Mouse (Mus musculus) MEL (cell line): ENCODE data around the gene Brf1. TPM values are rescaled to one million over a fixed set of nuclear protein-coding genes. Genes with fewer than 3 reads are reported as not detected.

ENCODE experiments used
- DNase-seq: peaks from one replicate; pipeline ENCODE4 v3.0.0; 2011; ENCODE audit warnings: low read depth, low spot score
- H3K27ac ChIP-seq: 2 replicates; pipeline ENCODE4 v1.5.1; 2012; ENCODE audit warnings: low read depth, mild to moderate bottlenecking, control low read depth, low read length, moderate library complexity; ENCODE audit not compliant: control insufficient read depth
- H3K27me3 ChIP-seq, 2 experiments: fragments of 150-350 bp in 1 of 2; sonication (generic) in 1 of 2; 2 replicates each; pipeline ENCODE4 v1.6.1; 2012; ENCODE audit warnings: low read length in 2 of 2, mild to moderate bottlenecking in 2 of 2, improper control_type of control experiment in 1 of 2, moderate library complexity in 1 of 2; ENCODE audit not compliant: insufficient read depth in 2 of 2, control insufficient read depth in 1 of 2
- H3K36me3 ChIP-seq, 2 experiments: 2 replicates each; pipeline ENCODE4 v1.6.1; 2012 to 2014; ENCODE audit warnings: low read length in 2 of 2, improper control_type of control experiment in 1 of 2, inconsistent platforms in 1 of 2, mild to moderate bottlenecking in 1 of 2; ENCODE audit not compliant: insufficient read depth in 2 of 2, control insufficient read depth in 1 of 2
- H3K4me1 ChIP-seq, 2 experiments: fragments of 150-350 bp in 1 of 2; sonication (generic) in 1 of 2; 2 replicates each; pipeline ENCODE4 v1.6.1; 2012; ENCODE audit warnings: low read length in 2 of 2, improper control_type of control experiment in 1 of 2, mild to moderate bottlenecking in 1 of 2; ENCODE audit not compliant: insufficient read depth in 2 of 2, control insufficient read depth in 1 of 2
- H3K4me3 ChIP-seq, 2 experiments: fragments of 150-350 bp in 1 of 2; sonication (generic) in 1 of 2; 2 replicates each; pipeline ENCODE4 v1.5.1; 2012; ENCODE audit warnings: low read depth in 2 of 2, low read length in 2 of 2, mild to moderate bottlenecking in 2 of 2, moderate library complexity in 2 of 2, control low read depth in 1 of 2, improper control_type of control experiment in 1 of 2; ENCODE audit not compliant: control insufficient read depth in 1 of 2, insufficient read depth in 1 of 2
- H3K79me2 ChIP-seq: 2 replicates; pipeline ENCODE4 v1.6.1; 2012; ENCODE audit warnings: mild to moderate bottlenecking, low read length, moderate library complexity; ENCODE audit not compliant: control insufficient read depth, poor library complexity, insufficient read depth
- H3K9ac ChIP-seq: 2 replicates; pipeline ENCODE4 v1.6.1; 2012; ENCODE audit warnings: low read depth, mild to moderate bottlenecking, control low read depth, low read length, moderate library complexity; ENCODE audit not compliant: control insufficient read depth, poor library complexity, severe bottlenecking
- H3K9me3 ChIP-seq: fragments of 150-350 bp; sonication (generic); replicated peaks from 2 replicates; pipeline ENCODE4 v1.6.1; 2012; ENCODE audit warnings: mild to moderate bottlenecking, low read length, improper control_type of control experiment, moderate library complexity; ENCODE audit not compliant: insufficient read depth
- BHLHE40 ChIP-seq: IDR thresholded peaks from 2 replicates; pipeline ENCODE4 v1.6.1; 2012; ENCODE audit warnings: low read depth, mild to moderate bottlenecking, inconsistent platforms, low read length, improper control_type of control experiment, borderline replicate concordance
- CHD1 ChIP-seq: IDR thresholded peaks from 2 replicates; pipeline ENCODE4 v1.6.1; 2012; ENCODE audit warnings: low read depth, mild to moderate bottlenecking, inconsistent platforms, low read length, improper control_type of control experiment
- CHD2 ChIP-seq: IDR thresholded peaks from 2 replicates; pipeline ENCODE4 v1.6.1; 2011; ENCODE audit warnings: low read length, improper control_type of control experiment
- CTCF ChIP-seq, 3 experiments: IDR thresholded peaks in 2 of 3; conservative IDR thresholded peaks in 1 of 3; 2 replicates each; pipeline ENCODE4 v1.5.1; 2011 to 2012; ENCODE audit warnings: low read length in 3 of 3, low read depth in 2 of 3, mild to moderate bottlenecking in 2 of 3, improper control_type of control experiment in 1 of 3, inconsistent platforms in 1 of 3, mixed read lengths in 1 of 3, moderate library complexity in 1 of 3; ENCODE audit not compliant: control insufficient read depth in 1 of 3, insufficient read depth in 1 of 3, poor library complexity in 1 of 3, severe bottlenecking in 1 of 3
- E2F4 ChIP-seq: IDR thresholded peaks from 2 replicates; pipeline ENCODE4 v1.6.1; 2011; ENCODE audit warnings: low read depth, low read length, improper control_type of control experiment, borderline replicate concordance
- EP300 ChIP-seq, 2 experiments: IDR thresholded peaks; 2 replicates each; pipeline ENCODE4 v1.6.1; 2011; ENCODE audit warnings: improper control_type of control experiment in 2 of 2, low read length in 2 of 2, low read depth in 1 of 2, mild to moderate bottlenecking in 1 of 2
- ETS1 ChIP-seq: IDR thresholded peaks from 2 replicates; pipeline ENCODE4 v1.6.1; 2012; ENCODE audit warnings: low read depth, mild to moderate bottlenecking, inconsistent platforms, low read length, improper control_type of control experiment, moderate library complexity
- GABPA ChIP-seq: IDR thresholded peaks from 2 replicates; pipeline ENCODE4 v1.6.1; 2012; ENCODE audit warnings: low read depth, mild to moderate bottlenecking, inconsistent platforms, low read length, improper control_type of control experiment, moderate library complexity
- GATA1 ChIP-seq: IDR thresholded peaks from 2 replicates; pipeline ENCODE4 v1.6.1; 2011; ENCODE audit warnings: low read depth, low read length, improper control_type of control experiment
- JUND ChIP-seq: IDR thresholded peaks from 2 replicates; pipeline ENCODE4 v1.6.1; 2011; ENCODE audit warnings: low read depth, mild to moderate bottlenecking, improper control_type of control experiment, low read length
- KAT2A ChIP-seq: conservative IDR thresholded peaks from 2 replicates; pipeline ENCODE4 v1.6.1; 2012; ENCODE audit warnings: low read depth, low read length, improper control_type of control experiment, inconsistent platforms
- MAX ChIP-seq: IDR thresholded peaks from 2 replicates; pipeline ENCODE4 v1.6.1; 2011; ENCODE audit warnings: low read length, improper control_type of control experiment
- MXI1 ChIP-seq: IDR thresholded peaks from 2 replicates; pipeline ENCODE4 v1.6.1; 2011; ENCODE audit warnings: mild to moderate bottlenecking, low read depth, low read length, improper control_type of control experiment
- MYB ChIP-seq: IDR thresholded peaks from 2 replicates; pipeline ENCODE4 v1.6.1; 2011; ENCODE audit warnings: mild to moderate bottlenecking, low read depth, low read length, improper control_type of control experiment
- MYC ChIP-seq: IDR thresholded peaks from 2 replicates; pipeline ENCODE4 v1.6.1; 2011; ENCODE audit warnings: low read depth, mild to moderate bottlenecking, low read length, improper control_type of control experiment, moderate library complexity
- NRF1 ChIP-seq: IDR thresholded peaks from 2 replicates; pipeline ENCODE4 v1.6.1; 2014; ENCODE audit warnings: low read depth, mild to moderate bottlenecking, inconsistent platforms, low read length, improper control_type of control experiment, moderate library complexity; ENCODE audit not compliant: poor library complexity, insufficient read depth, severe bottlenecking
- POLR2A ChIP-seq, 2 experiments: IDR thresholded peaks; 2 replicates each; pipeline ENCODE4 v1.6.1; 2011 to 2012; ENCODE audit warnings: low read length in 2 of 2, mild to moderate bottlenecking in 2 of 2, control low read depth in 1 of 2, improper control_type of control experiment in 1 of 2, low read depth in 1 of 2, moderate library complexity in 1 of 2; ENCODE audit not compliant: control insufficient read depth in 1 of 2, insufficient read depth in 1 of 2, poor library complexity in 1 of 2
- POLR2AphosphoS2 ChIP-seq: IDR thresholded peaks from 2 replicates; pipeline ENCODE4 v1.6.1; 2011; ENCODE audit warnings: low read length, improper control_type of control experiment
- POLR2AphosphoS5 ChIP-seq: IDR thresholded peaks from 2 replicates; pipeline ENCODE4 v1.6.1; 2012; ENCODE audit warnings: low read depth, borderline replicate concordance, mild to moderate bottlenecking, inconsistent platforms, low read length, moderate library complexity, mixed read lengths
- RCOR1 ChIP-seq: IDR thresholded peaks from 2 replicates; pipeline ENCODE4 v1.6.1; 2012; ENCODE audit warnings: low read depth, mild to moderate bottlenecking, inconsistent platforms, low read length, improper control_type of control experiment
- SIN3A ChIP-seq: IDR thresholded peaks from 2 replicates; pipeline ENCODE4 v1.6.1; 2012; ENCODE audit warnings: low read length, improper control_type of control experiment, inconsistent platforms
- SMC3 ChIP-seq: IDR thresholded peaks from 2 replicates; pipeline ENCODE4 v1.6.1; 2011; ENCODE audit warnings: low read depth, low read length, improper control_type of control experiment
- TAL1 ChIP-seq: IDR thresholded peaks from 2 replicates; pipeline ENCODE4 v1.6.1; 2012; ENCODE audit warnings: mild to moderate bottlenecking, inconsistent platforms, low read length, moderate library complexity, mixed read lengths
- TBP ChIP-seq: IDR thresholded peaks from 2 replicates; pipeline ENCODE4 v1.8.0; 2011; ENCODE audit warnings: low read depth, low read length, improper control_type of control experiment
- TCF12 ChIP-seq: IDR thresholded peaks from 2 replicates; pipeline ENCODE4 v1.6.1; 2014; ENCODE audit warnings: low read depth, mild to moderate bottlenecking, inconsistent platforms, low read length, improper control_type of control experiment, moderate library complexity
- UBTF ChIP-seq: IDR thresholded peaks from 2 replicates; pipeline ENCODE4 v1.6.1; 2012; ENCODE audit warnings: low read depth, mild to moderate bottlenecking, inconsistent platforms, low read length, improper control_type of control experiment, moderate library complexity, borderline replicate concordance; ENCODE audit not compliant: insufficient read depth
- ZC3H11A ChIP-seq: IDR thresholded peaks from 2 replicates; pipeline ENCODE4 v1.6.1; 2012; ENCODE audit warnings: low read depth, mild to moderate bottlenecking, inconsistent platforms, low read length, improper control_type of control experiment
- ZKSCAN1 ChIP-seq: IDR thresholded peaks from 2 replicates; pipeline ENCODE4 v1.6.1; 2012; ENCODE audit warnings: low read depth, mild to moderate bottlenecking, inconsistent platforms, low read length, improper control_type of control experiment, moderate library complexity
- ZMIZ1 ChIP-seq: IDR thresholded peaks from 2 replicates; pipeline ENCODE4 v1.6.1; 2012; ENCODE audit warnings: low read depth, mild to moderate bottlenecking, inconsistent platforms, low read length, improper control_type of control experiment, moderate library complexity
- polyA plus RNA-seq, 2 experiments: library from polyadenylated mRNA; stranded (reverse) in 1 of 2; unstranded in 1 of 2; fragments of >175 nt in 1 of 2; fragments of >200 nt in 1 of 2; gene quantifications; 2 replicates each; pipeline versions ENCODE4 v1.2.1 to v1.2.4; 2012; ENCODE audit warnings: low replicate concordance in 2 of 2, low read depth in 1 of 2; ENCODE audit not compliant: insufficient read length in 2 of 2, insufficient read depth in 1 of 2, missing spikeins in 1 of 2
- total RNA-seq: library from RNA; depleted of rRNA; stranded (reverse); fragments of 300-350 nt; gene quantifications from 2 replicates; pipeline ENCODE4 v1.2.3, GENCODE M21; 2012

Gene Brf1
- total and polyA plus RNA-seq, 3 experiments = 105 to 159 TPM; not detected in 1

GRCm38 (mm10) chr12:113036996-113037395 lies 36.5 kb upstream of the Brf1 start:
- TF ChIP-seq KAT2A (no peak; the same call in 1 of the 2 replicates), MYB (no peak), POLR2AphosphoS2 (no peak), JUND (no peak), TCF12 (peak; percentile 46; the same call in 1 of the 2 replicates), CHD2 (no peak), GABPA (no peak), ZMIZ1 (no peak), ZC3H11A (no peak), ZKSCAN1 (no peak), SMC3 (no peak), CHD1 (no peak), POLR2A (IDR thresholded peaks at IDR 0.05; ENCODE audit: control insufficient read depth in 1 of 2, insufficient read depth in 1 of 2, low read depth in 1 of 2, low read length in 2 of 2, poor library complexity in 1 of 2) (no peak), EP300 (IDR thresholded peaks at IDR 0.05; ENCODE audit: low read depth in 1 of 2, low read length in 2 of 2) (peak in 1 of 2 experiments; percentile 50; a peak in 2 of 4 replicates), CTCF (IDR thresholded peaks at IDR 0.05 in 2 of 3, conservative IDR thresholded peaks at IDR 0.05 in 1 of 3; ENCODE audit: control insufficient read depth in 1 of 3, insufficient read depth in 1 of 3, low read depth in 2 of 3, low read length in 3 of 3, poor library complexity in 1 of 3, severe bottlenecking in 1 of 3) (no peak), POLR2AphosphoS5 (no peak), RCOR1 (no peak), ETS1 (peak; percentile 30; the same call in 1 of the 2 replicates), MAX (peak; percentile 65; the same call in 1 of the 2 replicates), TAL1 (0 out of 2 replicates have a peak, but pooled peaks have one; percentile 19), MYC (0 out of 2 replicates have a peak, but pooled peaks have one; percentile 55), BHLHE40 (no peak), MXI1 (peak; percentile 35; the same call in 1 of the 2 replicates), E2F4 (no peak), NRF1 (no peak), TBP (no peak), GATA1 (peak; percentile 43; the same call in 1 of the 2 replicates), UBTF (no peak), SIN3A (peak; percentile 42; the same call in 1 of the 2 replicates)
- TF ChIP-seq, all 39 proteins: peak for 9
- H3K36me3 ChIP-seq = peaks cover 0 to 20% of the 10 kb centered on the region in 2 experiments; a peak in 2 of 4 replicates
- H3K4me1 ChIP-seq = peaks cover 15 to 23% of the 10 kb centered on the region in 2 experiments
- H3K9me3 ChIP-seq = no peaks in the 10 kb centered on the region
- no peak overlapping the region for H3K9ac ChIP-seq
- no peak overlapping the region for H3K27ac ChIP-seq
- no peaks in the 10 kb centered on the region for H3K79me2 ChIP-seq
- no peak overlapping the region for H3K4me3 ChIP-seq
- DNase-seq = peak; percentile 53
- no peaks in the 10 kb centered on the region for H3K27me3 ChIP-seq
